Mouse (Mus musculus) thymus, adult 2 months (tissue): ENCODE data around the gene Ppp4r1. TPM values are rescaled to one million over a fixed set of nuclear protein-coding genes. Genes with fewer than 3 reads are reported as not detected.

Source experiments
- DNase-seq: peaks from one replicate; pipeline ENCODE4 v3.0.0; 2021
- H3K27ac ChIP-seq: fragments of 200-500 bp; 2 replicates; pipeline ENCODE4 v1.5.1; 2012; ENCODE audit warnings: low read length, control low read depth; ENCODE audit not compliant: control insufficient read depth, insufficient read depth
- H3K27me3 ChIP-seq: fragments of 200-500 bp; 2 replicates; pipeline ENCODE4 v1.6.1; 2012; ENCODE audit warnings: mild to moderate bottlenecking, low read length, moderate library complexity, mixed read lengths; ENCODE audit not compliant: control insufficient read depth, insufficient read depth
- H3K36me3 ChIP-seq: fragments of 200-500 bp; 2 replicates; pipeline ENCODE4 v1.6.1; 2012; ENCODE audit warnings: mild to moderate bottlenecking, low read length, moderate library complexity; ENCODE audit not compliant: control insufficient read depth, insufficient read depth
- H3K4me1 ChIP-seq: fragments of 200-500 bp; replicated peaks from 2 replicates; pipeline ENCODE4 v1.6.1; 2012; ENCODE audit warnings: low read length; ENCODE audit not compliant: control insufficient read depth, insufficient read depth
- H3K4me3 ChIP-seq: fragments of 200-500 bp; 2 replicates; pipeline ENCODE4 v1.5.1; 2012; ENCODE audit warnings: mild to moderate bottlenecking, low read length, control low read depth, moderate library complexity; ENCODE audit not compliant: control insufficient read depth, insufficient read depth
- CTCF ChIP-seq: fragments of 200-500 bp; IDR thresholded peaks from 2 replicates; pipeline ENCODE4 v1.5.1; 2012; ENCODE audit warnings: mild to moderate bottlenecking, control low read depth, low read length, moderate library complexity, borderline replicate concordance; ENCODE audit not compliant: control insufficient read depth, poor library complexity, insufficient read depth; ENCODE audit errors: extremely low read depth
- POLR2A ChIP-seq: fragments of 200-500 bp; IDR thresholded peaks from 2 replicates; pipeline ENCODE4 v1.6.1; 2012; ENCODE audit warnings: mild to moderate bottlenecking, low read length, control low read depth, moderate library complexity; ENCODE audit not compliant: control insufficient read depth, poor library complexity, insufficient read depth; ENCODE audit errors: extremely low read depth
- WGBS: fragments of 180-500 bp; shearing (Covaris S2); methylation state at CpG from one replicate; pipeline ENCODE4 v1.1.7; 2018; 5-methylcytosine and 5-hydroxymethylcytosine counted together
- polyA plus RNA-seq: library from polyadenylated mRNA; depleted of rRNA; stranded (reverse); fragments of >200 nt; gene quantifications from 2 replicates; pipeline ENCODE4 v1.2.3, GENCODE M21; 2012

The Ppp4r1 gene
- polyA plus RNA-seq, 1 experiment, result 40.1 TPM

GRCm38 (mm10) chr17:65799353-65799752 is 17.0 kb downstream of the Ppp4r1 start:
- no peak for DNase-seq
- TF ChIP-seq POLR2A (no peak), CTCF (no peak)
- no peak overlapping the region for H3K4me3 ChIP-seq
- no peak overlapping the region for H3K27ac ChIP-seq
- no peaks in the 10 kb centered on the region; the same call in 1 of the 2 replicates for H3K4me1 ChIP-seq
- WGBS, result 78% methylated on average over 1 of the region's 1 CpGs
- no peaks in the 10 kb centered on the region; the same call in 1 of the 2 replicates for H3K36me3 ChIP-seq
- no peaks in the 10 kb centered on the region for H3K27me3 ChIP-seq

- no peaks in the 10 kb centered on the region; the same call in 1 of the 2 replicates for H3K4me1 ChIP-seq
- TF ChIP-seq POLR2A, result no peak
- no peak for TF ChIP-seq CTCF
- H3K36me3 ChIP-seq, result no peaks in the 10 kb centered on the region; the same call in 1 of the 2 replicates
- 96% methylated on average over 6 of the region's 6 CpGs for WGBS
- H3K27me3 ChIP-seq, result no peaks in the 10 kb centered on the region
- no peak overlapping the region for H3K27ac ChIP-seq
- DNase-seq, result no peak
- no peak overlapping the region for H3K4me3 ChIP-seq
Observed at GRCm38 (mm10) chr17:65800451-65800850, 18.1 kb downstream of the Ppp4r1 start.

GRCm38 (mm10) chr17:65802026-65802425 is 19.7 kb downstream of the Ppp4r1 start:
- no peak for DNase-seq
- no peak for TF ChIP-seq POLR2A
- TF ChIP-seq CTCF, result no peak
- H3K4me1 ChIP-seq, result no peaks in the 10 kb centered on the region; the same call in none of the 2 replicates
- WGBS, result 88% methylated on average over 4 of the region's 4 CpGs
- H3K4me3 ChIP-seq, result no peak overlapping the region
- H3K27ac ChIP-seq, result no peak overlapping the region
- no peaks in the 10 kb centered on the region for H3K27me3 ChIP-seq
- no peaks in the 10 kb centered on the region; the same call in 1 of the 2 replicates for H3K36me3 ChIP-seq

- no peak for TF ChIP-seq CTCF
- no peak for TF ChIP-seq POLR2A
- WGBS, result 83% methylated on average over 4 of the region's 4 CpGs
- no peak overlapping the region for H3K4me3 ChIP-seq
- no peaks in the 10 kb centered on the region for H3K27me3 ChIP-seq
- no peak overlapping the region for H3K27ac ChIP-seq
- H3K36me3 ChIP-seq, result no peaks in the 10 kb centered on the region; the same call in 1 of the 2 replicates
- no peak for DNase-seq
- H3K4me1 ChIP-seq, result no peaks in the 10 kb centered on the region; the same call in 1 of the 2 replicates
Observed at GRCm38 (mm10) chr17:65805966-65806365, 23.6 kb downstream of the Ppp4r1 start.

GRCm38 (mm10) chr17:65806416-65806815 is 24.0 kb downstream of the Ppp4r1 start:
- Histone ChIP-seq H3K36me3 (no peaks in the 10 kb centered on the region; the same call in 1 of the 2 replicates), H3K4me3 (no peak overlapping the region), H3K27me3 (no peaks in the 10 kb centered on the region), H3K27ac (no peak overlapping the region), H3K4me1 (no peaks in the 10 kb centered on the region; the same call in 1 of the 2 replicates)
- TF ChIP-seq CTCF, result no peak
- TF ChIP-seq POLR2A, result no peak
- DNase-seq, result no peak
- WGBS, result 96% methylated on average over 2 of the region's 2 CpGs

GRCm38 (mm10) chr17:65811032-65811431 is 28.7 kb downstream of the Ppp4r1 start:
- Histone ChIP-seq H3K27ac (no peak overlapping the region), H3K4me1 (no peaks in the 10 kb centered on the region; the same call in 1 of the 2 replicates), H3K36me3 (peaks cover 33% of the 10 kb centered on the region), H3K4me3 (no peak overlapping the region), H3K27me3 (no peaks in the 10 kb centered on the region)
- no peak for DNase-seq
- TF ChIP-seq POLR2A (no peak), CTCF (no peak)
- WGBS, result 96% methylated on average over 5 of the region's 5 CpGs

- H3K4me3 ChIP-seq, result no peak overlapping the region
- H3K27me3 ChIP-seq, result no peaks in the 10 kb centered on the region
- no peak for TF ChIP-seq POLR2A
- DNase-seq, result no peak
- H3K4me1 ChIP-seq, result peaks cover 3% of the 10 kb centered on the region; the same call in 1 of the 2 replicates
- H3K36me3 ChIP-seq, result peaks cover 49% of the 10 kb centered on the region
- no peak overlapping the region for H3K27ac ChIP-seq
- WGBS, result 97% methylated on average over 8 of the region's 8 CpGs
Observed at GRCm38 (mm10) chr17:65813763-65814162, 31.4 kb downstream of the Ppp4r1 start.

GRCm38 (mm10) chr17:65820197-65820596 is 37.8 kb downstream of the Ppp4r1 start:
- Histone ChIP-seq H3K36me3 (peaks cover 39% of the 10 kb centered on the region), H3K27me3 (no peaks in the 10 kb centered on the region), H3K4me1 (peaks cover 3% of the 10 kb centered on the region; the same call in 1 of the 2 replicates), H3K27ac (no peak overlapping the region), H3K4me3 (no peak overlapping the region)
- 93% methylated on average over 5 of the region's 5 CpGs for WGBS
- DNase-seq, result no peak
- TF ChIP-seq CTCF (no peak), POLR2A (no peak)
